Mouse (Mus musculus) cerebellum, adult 9-10 months (tissue): ENCODE measurements around the gene Cops2.

ENCODE experiments used
- DNase-seq: peaks from one replicate; pipeline ENCODE4 v3.0.0; 2022

The Cops2 gene

GRCm38 (mm10) chr2:125820397-125820796 is 38.5 kb downstream of the Cops2 start:
- no peak for DNase-seq

- no peak for DNase-seq
Measured at GRCm38 (mm10) chr2:125813972-125814595, 44.9 kb downstream of the Cops2 start.

DNA sequence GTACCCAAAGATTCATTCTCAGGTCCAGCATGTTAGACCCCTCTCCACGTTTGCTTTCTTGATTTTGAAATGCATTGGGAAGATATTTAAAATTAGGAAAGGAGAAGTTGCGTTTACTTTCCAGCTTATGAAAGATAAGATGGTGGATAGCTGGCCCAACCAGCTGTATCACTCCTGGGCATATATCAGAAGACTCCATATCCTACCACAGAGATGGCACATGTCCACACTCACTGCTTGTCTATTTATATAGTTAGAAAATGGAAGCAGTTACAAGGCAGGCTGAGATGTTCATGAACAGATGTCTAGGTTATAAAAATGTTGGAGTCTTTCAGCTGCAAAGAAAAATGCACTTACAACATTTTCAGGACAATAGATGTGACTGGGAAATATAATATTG is 47.6 kb downstream of the Cops2 start:
- DNase-seq: no peak

DNA sequence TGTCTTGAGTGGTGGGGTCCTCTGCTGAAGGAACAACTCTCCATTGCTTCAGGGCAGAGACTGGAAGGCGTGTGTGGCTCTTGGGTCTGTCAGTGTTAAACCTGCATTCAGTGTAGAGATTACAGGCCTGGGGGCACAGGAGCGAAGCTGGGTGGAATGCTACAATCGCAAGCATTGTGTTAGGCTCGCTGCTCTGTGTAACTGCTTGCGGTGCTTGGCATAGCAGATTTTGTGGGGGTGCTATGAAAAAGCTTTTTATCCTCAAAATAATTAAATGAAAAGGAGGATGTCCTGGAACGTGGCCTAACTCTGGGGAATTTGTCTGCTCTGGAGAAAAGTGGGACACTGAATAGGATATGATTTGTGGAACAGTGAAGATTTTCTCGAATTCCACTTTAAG is 49.4 kb downstream of the Cops2 start:
- no peak for DNase-seq

GRCm38 (mm10) chr2:125805826-125806225 is 53.1 kb downstream of the Cops2 start:
- DNase-seq: no peak

DNA sequence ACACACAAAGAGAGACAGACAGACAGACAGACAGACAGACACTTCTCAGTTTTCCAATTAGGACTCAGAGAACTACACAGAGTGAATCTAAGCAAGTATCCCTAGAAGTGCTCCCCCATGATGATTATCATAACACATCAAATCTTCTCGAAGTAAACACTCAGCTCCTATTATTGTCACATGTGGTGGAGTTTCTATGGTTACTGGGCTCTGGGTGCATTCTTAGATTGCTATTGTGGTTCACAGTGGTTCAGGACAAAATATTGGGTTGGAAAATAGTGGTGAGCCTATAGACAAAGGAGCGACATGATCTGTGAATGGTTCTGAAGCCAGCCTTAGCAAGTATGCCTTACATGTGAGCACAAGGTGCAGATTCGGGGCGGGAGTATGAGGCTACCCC is 57.0 kb downstream of the Cops2 start:
- no peak for DNase-seq

DNA sequence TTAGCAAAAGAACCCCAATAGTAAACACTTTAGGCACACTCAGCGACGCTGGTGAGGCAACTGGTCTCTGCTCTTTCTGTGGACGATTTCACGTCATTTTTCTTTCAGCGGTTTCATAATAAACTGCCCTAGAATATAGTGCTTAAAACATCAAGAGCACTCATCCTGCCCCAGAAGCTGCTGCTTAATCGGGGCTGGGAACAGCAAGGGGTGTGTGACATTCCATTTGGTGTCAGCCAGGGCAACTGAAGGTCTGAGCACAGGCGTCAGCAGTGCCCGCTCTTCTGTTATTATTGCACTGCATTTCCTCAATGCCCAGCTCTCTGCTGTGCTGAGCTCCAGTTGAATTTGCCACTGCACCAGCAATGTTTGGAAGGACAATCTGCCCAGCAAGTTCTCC is 57.9 kb downstream of the Cops2 start:
- no peak for DNase-seq

- peak; percentile 20 for DNase-seq
Measured at GRCm38 (mm10) chr2:125800428-125800827, 58.5 kb downstream of the Cops2 start.

- no peak for DNase-seq
Measured at GRCm38 (mm10) chr2:125797872-125798271, 61.1 kb downstream of the Cops2 start.

GRCm38 (mm10) chr2:125795118-125795517 is 63.8 kb downstream of the Cops2 start:
- DNase-seq: no peak

- no peak for DNase-seq
Measured at GRCm38 (mm10) chr2:125794166-125794565, 64.8 kb downstream of the Cops2 start.

- no peak for DNase-seq
Measured at GRCm38 (mm10) chr2:125792879-125793261, 66.1 kb downstream of the Cops2 start.

- no peak for DNase-seq
Measured at GRCm38 (mm10) chr2:125792144-125792878, 66.6 kb downstream of the Cops2 start.

DNA sequence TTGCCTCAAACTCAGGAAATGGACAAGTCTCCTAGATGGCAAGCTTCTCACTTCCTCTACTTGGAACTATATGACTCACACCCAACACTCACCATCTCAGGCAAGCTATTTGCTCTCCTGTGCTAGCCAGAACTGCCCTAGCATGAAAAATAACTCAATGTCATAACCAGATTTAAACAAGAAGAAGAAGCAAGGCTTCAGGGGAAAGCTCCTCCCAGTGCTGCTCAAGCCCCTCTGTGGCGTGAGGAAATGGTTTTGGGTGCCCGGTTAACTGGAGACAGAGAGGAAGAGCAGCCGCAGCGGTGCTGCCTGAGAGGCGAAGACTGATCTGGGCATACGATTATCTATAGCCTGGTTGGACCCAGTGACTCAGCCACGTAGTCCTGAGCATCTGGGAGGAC is 67.5 kb downstream of the Cops2 start:
- no peak for DNase-seq

- DNase-seq: no peak
Measured at GRCm38 (mm10) chr2:125790242-125790641, 68.7 kb downstream of the Cops2 start.

- no peak for DNase-seq
Measured at GRCm38 (mm10) chr2:125789265-125789664, 69.7 kb downstream of the Cops2 start.

DNA sequence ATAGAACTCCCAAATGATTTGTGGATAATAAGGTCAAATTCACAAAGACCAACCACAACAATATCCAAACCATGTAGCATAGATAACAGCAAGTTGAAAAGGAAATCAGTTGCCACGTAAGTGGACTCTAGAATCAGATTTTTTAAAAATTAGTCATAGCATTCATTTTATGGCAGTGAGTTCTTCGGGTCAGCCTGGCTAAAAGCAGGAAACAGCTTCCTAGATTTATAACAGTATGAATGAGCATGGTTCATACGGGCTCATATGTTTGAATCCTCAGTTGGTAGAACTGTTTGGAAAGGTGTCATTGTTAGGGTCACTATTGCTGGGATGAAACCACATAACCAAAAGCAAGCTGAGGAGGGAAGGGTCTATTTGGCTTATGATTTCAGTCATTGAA is 70.2 kb downstream of the Cops2 start:
- DNase-seq: no peak

- no peak for DNase-seq
Measured at GRCm38 (mm10) chr2:125788351-125788750, 70.6 kb downstream of the Cops2 start.

- DNase-seq: no peak
Measured at GRCm38 (mm10) chr2:125785021-125785420, 73.9 kb downstream of the Cops2 start.

GRCm38 (mm10) chr2:125784392-125784791 is 74.5 kb downstream of the Cops2 start:
- DNase-seq: no peak

GRCm38 (mm10) chr2:125783868-125784267 is 75.1 kb downstream of the Cops2 start:
- DNase-seq: peak; percentile 24

DNA sequence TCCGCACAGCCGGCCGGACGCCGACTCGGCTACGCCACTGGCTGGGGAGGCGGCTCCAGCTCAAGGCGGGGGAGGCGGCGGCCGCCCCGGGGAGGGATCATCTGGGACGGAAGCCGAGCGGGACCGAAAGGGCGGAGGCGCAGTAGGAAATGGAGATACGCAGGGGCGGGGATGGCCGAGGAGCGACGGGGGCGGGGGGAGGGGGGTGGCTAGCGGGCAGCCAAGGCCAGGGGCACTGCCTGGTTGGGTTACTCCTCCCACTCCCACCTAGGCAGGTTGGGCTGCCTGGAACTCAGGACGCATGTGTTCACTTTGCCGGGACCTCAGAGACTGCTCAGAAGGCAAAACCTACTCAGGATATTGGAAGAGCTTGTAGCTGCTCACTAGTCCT is 76.2 kb downstream of the Cops2 start, which contains the start of gene Secisbp2l:
TSS of gene Secisbp2l (minus strand) at position 152 of the 391 bp plus-strand sequence.
- peak; percentile 96 for DNase-seq

DNA sequence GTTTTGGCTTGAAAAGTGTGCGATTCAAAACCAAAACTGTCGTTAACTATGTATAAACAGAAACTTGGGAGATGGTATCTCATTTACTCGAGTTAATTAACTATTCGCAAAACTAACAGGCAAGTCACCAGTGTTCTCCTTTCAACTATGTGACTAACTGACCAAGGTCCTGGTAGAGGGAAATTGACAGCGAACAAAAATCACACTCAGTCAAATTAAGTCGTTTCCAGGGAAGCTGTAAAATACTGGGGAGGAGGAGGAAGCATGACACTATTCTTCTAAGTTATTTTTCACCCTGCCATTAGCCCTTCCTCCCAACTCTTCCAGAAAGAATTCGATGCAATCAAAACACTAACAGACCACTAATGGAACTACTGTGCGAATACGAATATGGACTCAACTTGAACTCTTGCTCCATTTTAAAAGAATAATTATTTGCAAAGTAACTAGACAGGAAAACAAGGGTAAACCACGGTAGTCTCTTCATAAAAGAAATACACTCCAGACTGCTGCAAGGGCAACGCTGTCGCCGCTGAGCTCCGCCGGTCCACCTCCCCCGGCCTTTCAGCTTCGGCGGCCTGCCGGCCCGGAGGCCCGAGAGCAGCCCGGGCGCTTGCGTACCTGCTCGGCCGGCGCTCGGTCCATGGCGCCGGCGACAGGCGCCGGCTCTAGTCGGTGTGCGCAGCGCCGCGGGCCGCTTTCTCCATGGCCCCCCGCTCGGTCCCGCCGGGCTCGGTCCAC is 76.8 kb downstream of the Cops2 start:
- no peak for DNase-seq

DNA sequence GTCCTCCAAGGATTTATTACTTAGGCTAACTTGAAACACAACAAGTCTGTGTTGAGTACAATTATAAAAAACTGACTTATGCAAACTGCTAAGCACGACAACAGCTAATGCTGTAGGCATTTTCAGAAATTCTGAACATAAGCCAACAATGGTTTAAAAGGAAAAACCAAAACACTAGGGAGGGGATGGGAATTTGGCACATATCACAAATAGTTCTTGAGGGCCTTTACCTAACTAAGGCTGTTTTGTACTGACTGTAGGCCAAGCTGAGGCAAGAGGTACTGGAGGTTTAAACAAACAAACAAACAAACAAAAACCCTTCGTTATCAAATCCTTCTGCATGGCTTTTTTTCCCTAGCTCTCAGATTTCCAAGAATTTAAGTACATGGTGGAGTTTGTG is 77.9 kb downstream of the Cops2 start:
- DNase-seq: no peak
